In the genomic region with DNA sequence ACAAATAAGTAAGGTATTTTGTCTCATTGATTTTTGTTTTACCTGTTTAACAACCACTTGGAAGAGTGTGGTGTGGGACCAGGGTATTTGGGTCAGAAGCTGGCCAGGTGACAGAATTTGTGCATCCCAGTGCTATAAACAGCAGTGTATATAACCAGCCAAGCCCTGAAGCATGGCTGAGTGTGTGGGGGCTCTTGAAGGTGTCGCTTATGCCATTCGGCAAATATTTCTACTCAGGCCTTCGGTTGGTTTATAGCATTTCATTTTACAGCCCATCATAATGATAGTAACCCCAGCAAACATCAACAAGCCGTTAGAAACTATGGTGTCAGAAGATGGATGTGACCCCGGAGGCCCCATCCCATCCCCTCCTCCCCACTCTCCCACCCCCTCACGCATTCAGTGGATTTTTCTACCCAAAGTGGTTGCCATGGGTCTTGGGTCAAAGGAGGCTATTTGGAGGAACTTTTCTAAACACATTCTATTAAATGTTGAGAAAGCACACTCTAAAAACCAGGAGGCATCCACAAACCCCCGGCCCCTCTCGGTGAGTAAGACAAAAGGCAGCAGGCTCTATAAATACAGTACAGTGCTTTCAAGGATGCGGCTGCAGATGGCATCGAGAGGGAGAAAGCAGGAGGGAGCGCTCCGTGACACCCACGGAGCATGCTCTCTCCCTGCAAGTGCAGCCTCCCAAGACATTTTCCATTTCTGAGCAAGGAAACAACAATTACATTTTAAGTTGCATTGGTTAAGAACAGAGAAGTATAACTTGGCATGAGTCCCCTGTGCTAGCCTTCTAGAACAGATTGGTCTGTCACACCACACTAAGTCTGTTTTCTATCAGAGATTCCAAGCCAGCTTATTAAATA, we compare ENCODE assay signal across 12 mouse cellular contexts.
DNase-seq lines count a peak whose midpoint lies in the region; ATAC-seq and TF ChIP-seq lines count a peak whose summit lies in the region.
"Had no signal": no experiment of that assay in that cellular context is flagged by ENCODE, and none has a peak within 500 bp of the region (broad histone marks: within the 10 kb centered on the region; RNA-seq: fewer than 3 reads in every experiment).

No protein-coding gene starts in this region.

- no peak overlapping the region for H3K9ac ChIP-seq in forebrain, postnatal 0 days
- H3K9ac ChIP-seq in forebrain, embryonic 11.5 days (ENCODE audit: low read length), result no peak overlapping the region
- no peak overlapping the region for H3K9ac ChIP-seq in neural tube, embryonic 13.5 days
- no peak overlapping the region for H3K9ac ChIP-seq in lung, postnatal 0 days (replicated peaks; ENCODE audit: low read depth)
- H3K9ac ChIP-seq: forebrain, embryonic 12.5 days had no signal

- H3K9me3 ChIP-seq in forebrain, postnatal 0 days (ENCODE audit: low read length), result no peaks in the 10 kb centered on the region
- no peaks in the 10 kb centered on the region for H3K9me3 ChIP-seq in forebrain, embryonic 11.5 days (ENCODE audit: control insufficient read depth, low read length)
- no peaks in the 10 kb centered on the region for H3K9me3 ChIP-seq in neural tube, embryonic 13.5 days
- H3K9me3 ChIP-seq in lung, postnatal 0 days (ENCODE audit: low read length), result no peaks in the 10 kb centered on the region
- H3K9me3 ChIP-seq: forebrain, embryonic 12.5 days; G1E; hindbrain, embryonic 10.5 days had no signal

- 0 out of 2 replicates have a peak, but pooled peaks cover 4% of the 10 kb centered on the region for H3K27me3 ChIP-seq in forebrain, postnatal 0 days (ENCODE audit: insufficient read depth, low read length)
- H3K27me3 ChIP-seq in forebrain, embryonic 11.5 days (ENCODE audit: control insufficient read depth, insufficient read depth, low read length), result no peaks in the 10 kb centered on the region
- peaks cover 7% of the 10 kb centered on the region; the same call in 1 of the 2 replicates for H3K27me3 ChIP-seq in neural tube, embryonic 13.5 days
- no peaks in the 10 kb centered on the region for H3K27me3 ChIP-seq in lung, postnatal 0 days (replicated peaks; ENCODE audit: insufficient read depth, low read length)

- no peak overlapping the region for H3K4me2 ChIP-seq in forebrain, postnatal 0 days (ENCODE audit: low read depth)
- H3K4me2 ChIP-seq in forebrain, embryonic 11.5 days (ENCODE audit: low read depth, low read length, severe bottlenecking), result no peak overlapping the region
- H3K4me2 ChIP-seq in neural tube, embryonic 13.5 days, result 0 out of 2 replicates have a peak overlapping the region, but pooled peaks have one; percentile 7
- no peak overlapping the region for H3K4me2 ChIP-seq in lung, postnatal 0 days (replicated peaks; ENCODE audit: low read depth, low read length)
- H3K4me2 ChIP-seq: forebrain, embryonic 12.5 days had no signal

- peak overlapping the region; percentile 10; the same call in 1 of the 2 replicates for H3K27ac ChIP-seq in forebrain, postnatal 0 days (ENCODE audit: low read depth, low read length)
- H3K27ac ChIP-seq in forebrain, embryonic 11.5 days (ENCODE audit: low read depth, low read length), result no peak overlapping the region
- H3K27ac ChIP-seq in neural tube, embryonic 13.5 days (replicated peaks), result peak overlapping the region; percentile 34; the same call in 1 of the 2 replicates
- H3K27ac ChIP-seq in lung, postnatal 0 days (ENCODE audit: low read length), result peak overlapping the region; percentile 47
- H3K27ac ChIP-seq: forebrain, embryonic 12.5 days; hindbrain, embryonic 10.5 days had no signal

- H3K4me3 ChIP-seq in forebrain, postnatal 0 days (ENCODE audit: low read depth, low read length), result no peak overlapping the region
- no peak overlapping the region for H3K4me3 ChIP-seq in forebrain, embryonic 11.5 days (ENCODE audit: low read depth, low read length)
- no peak overlapping the region for H3K4me3 ChIP-seq in neural tube, embryonic 13.5 days
- H3K4me3 ChIP-seq in lung, postnatal 0 days (ENCODE audit: low read depth, low read length), result no peak overlapping the region
- H3K4me3 ChIP-seq: forebrain, embryonic 12.5 days; hindbrain, embryonic 10.5 days had no signal

- peak; percentile 80 for ATAC-seq in forebrain, postnatal 0 days
- ATAC-seq in forebrain, embryonic 11.5 days (replicated peaks; ENCODE audit: low FRiP score), result no peak
- no peak for ATAC-seq in neural tube, embryonic 13.5 days (ENCODE audit: low read depth)
- ATAC-seq in lung, postnatal 0 days, result peak; percentile 87

- no peaks in the 10 kb centered on the region for H3K36me3 ChIP-seq in forebrain, postnatal 0 days (ENCODE audit: insufficient read depth)
- no peaks in the 10 kb centered on the region for H3K36me3 ChIP-seq in forebrain, embryonic 11.5 days (ENCODE audit: control insufficient read depth, insufficient read depth, low read length)
- no peaks in the 10 kb centered on the region for H3K36me3 ChIP-seq in neural tube, embryonic 13.5 days
- H3K36me3 ChIP-seq in lung, postnatal 0 days (ENCODE audit: insufficient read depth, low read length), result no peaks in the 10 kb centered on the region
- H3K36me3 ChIP-seq: forebrain, embryonic 12.5 days; G1E; hindbrain, embryonic 10.5 days had no signal

- no peak for TF ChIP-seq CTCF in forebrain, postnatal 0 days (IDR thresholded peaks at IDR 0.05; ENCODE audit: low read depth)
- TF ChIP-seq CTCF in lung, postnatal 0 days (IDR thresholded peaks at IDR 0.05), result no peak

- TF ChIP-seq EP300 in lung, postnatal 0 days (IDR thresholded peaks at IDR 0.05), result peak; percentile 34

- 58% methylated on average over 13 of the region's 13 CpGs for WGBS in forebrain, postnatal 0 days
- WGBS in forebrain, embryonic 11.5 days, result 86% methylated on average over 13 of the region's 13 CpGs
- 35% methylated on average over 13 of the region's 13 CpGs for WGBS in neural tube, embryonic 13.5 days
- 50% methylated on average over 13 of the region's 13 CpGs for WGBS in lung, postnatal 0 days

- DNase-seq in forebrain, postnatal 0 days, result peak; percentile 37
- DNase-seq in forebrain, embryonic 11.5 days (ENCODE audit: low spot score), result no peak
- no peak for DNase-seq in neural tube, embryonic 10.5 days (ENCODE audit: extremely low spot score, low spot score)
- DNase-seq in lung, postnatal 0 days (ENCODE audit: low spot score), result peak; percentile 88
- DNase-seq in cerebellum, adult 11-12 months, result no peak
- no peak for DNase-seq in B cell, adult 2 months
- no peak for DNase-seq in retina, embryonic 14.5 days (ENCODE audit: low spot score)
- DNase-seq: heart, adult 11 months had no signal

- H3K4me1 ChIP-seq in forebrain, postnatal 0 days (ENCODE audit: insufficient read depth), result peaks cover 5% of the 10 kb centered on the region; the same call in 1 of the 2 replicates
- H3K4me1 ChIP-seq in forebrain, embryonic 11.5 days (replicated peaks; ENCODE audit: control insufficient read depth, insufficient read depth, low read length), result peaks cover under 1% of the 10 kb centered on the region; the same call in 1 of the 2 replicates
- peaks cover 18% of the 10 kb centered on the region for H3K4me1 ChIP-seq in neural tube, embryonic 13.5 days (replicated peaks)
- 0 out of 2 replicates have a peak, but pooled peaks cover 3% of the 10 kb centered on the region for H3K4me1 ChIP-seq in lung, postnatal 0 days (ENCODE audit: insufficient read depth, low read depth, low read length)

Comparison
In these comparisons a context has a peak if more than half of its experiments do, and no peak if none do; other contexts are left out.
1. ATAC-seq: peak in forebrain, postnatal 0 days (single experiment) and lung, postnatal 0 days (single experiment); none in forebrain, embryonic 11.5 days (single experiment) and neural tube, embryonic 13.5 days (single experiment).
2. DNase-seq: peak in forebrain, postnatal 0 days (single experiment) and lung, postnatal 0 days (single experiment); none in forebrain, embryonic 11.5 days (single experiment), neural tube, embryonic 10.5 days (single experiment), cerebellum, adult 11-12 months (single experiment), B cell, adult 2 months (0 of 2) and retina, embryonic 14.5 days (single experiment).